ENCODE assay signal across 25 mouse cellular contexts in the genomic region with DNA sequence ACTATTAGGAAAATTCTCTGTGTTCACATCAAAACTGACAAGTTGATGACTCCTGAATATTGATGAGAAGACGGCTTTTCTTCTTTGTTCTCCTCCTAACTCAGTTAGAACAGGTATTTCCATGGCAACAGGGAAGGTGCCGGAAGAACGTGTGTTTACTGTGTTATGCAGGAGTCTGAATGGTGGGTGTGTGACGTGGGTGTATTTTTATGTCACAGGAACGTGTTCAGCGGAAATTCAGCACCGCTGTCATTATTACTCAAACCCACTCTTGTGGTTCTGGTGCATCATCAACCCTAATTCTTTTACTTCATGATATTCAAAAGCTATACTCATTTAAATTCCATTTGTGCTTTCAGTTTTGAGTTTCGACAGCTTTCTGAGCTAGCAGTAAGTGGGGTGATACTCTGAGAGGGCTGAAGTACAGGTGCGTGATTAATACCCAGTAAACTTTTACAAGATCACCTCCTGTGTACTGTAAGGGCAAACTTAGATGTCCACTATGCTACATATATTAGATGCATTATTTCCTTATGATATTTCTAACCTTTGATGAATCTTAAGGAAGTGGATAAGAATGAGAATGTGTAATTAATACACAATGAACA. TPM values are rescaled to one million over a fixed set of nuclear protein-coding genes. Genes with fewer than 3 reads are reported as not detected.
DNase-seq lines count a peak whose midpoint lies in the region; ATAC-seq lines count a peak whose summit lies in the region.
"Had no signal": no experiment of that assay in that cellular context is flagged by ENCODE, and none has a peak within 500 bp of the region (broad histone marks: within the 10 kb centered on the region; RNA-seq: fewer than 3 reads in every experiment).

No protein-coding gene starts in this region.

- 61% methylated on average over 9 of the region's 9 CpGs for WGBS in hindbrain, embryonic 15.5 days
- 78% methylated on average over 9 of the region's 9 CpGs for WGBS in hindbrain, embryonic 12.5 days
- 63% methylated on average over 9 of the region's 9 CpGs for WGBS in forebrain, embryonic 16.5 days
- WGBS in neural tube, embryonic 15.5 days, result 69% methylated on average over 9 of the region's 9 CpGs

- intact Hi-C loops in gastrocnemius, postnatal 14 days (cut with DNase I; ENCODE audit: low total_unique reads), result no loop called here

- no peaks in the 10 kb centered on the region for H3K36me3 ChIP-seq in hindbrain, embryonic 15.5 days
- H3K36me3 ChIP-seq in hindbrain, embryonic 12.5 days, result no peaks in the 10 kb centered on the region
- H3K36me3 ChIP-seq in forebrain, embryonic 16.5 days (ENCODE audit: control insufficient read depth, insufficient read depth), result no peaks in the 10 kb centered on the region
- H3K36me3 ChIP-seq in neural tube, embryonic 15.5 days, result no peaks in the 10 kb centered on the region
- H3K36me3 ChIP-seq: embryonic facial prominence, embryonic 13.5 days; limb, embryonic 13.5 days; liver, embryonic 15.5 days had no signal

- H3K9ac ChIP-seq in hindbrain, embryonic 15.5 days, result no peak overlapping the region
- H3K9ac ChIP-seq in hindbrain, embryonic 12.5 days, result no peak overlapping the region
- H3K9ac ChIP-seq in forebrain, embryonic 16.5 days (replicated peaks; ENCODE audit: low read depth, low read length), result no peak overlapping the region
- no peak overlapping the region for H3K9ac ChIP-seq in neural tube, embryonic 15.5 days (replicated peaks)
- H3K9ac ChIP-seq: embryonic facial prominence, embryonic 13.5 days; limb, embryonic 13.5 days; liver, embryonic 15.5 days had no signal

- H3K4me1 ChIP-seq in hindbrain, embryonic 15.5 days (replicated peaks), result no peaks in the 10 kb centered on the region
- H3K4me1 ChIP-seq in hindbrain, embryonic 12.5 days, result no peaks in the 10 kb centered on the region
- H3K4me1 ChIP-seq in forebrain, embryonic 16.5 days (replicated peaks; ENCODE audit: control insufficient read depth, insufficient read depth, low read length), result no peaks in the 10 kb centered on the region
- no peaks in the 10 kb centered on the region for H3K4me1 ChIP-seq in neural tube, embryonic 15.5 days
- H3K4me1 ChIP-seq: embryonic facial prominence, embryonic 13.5 days; limb, embryonic 13.5 days; liver, embryonic 15.5 days had no signal

- H3K27me3 ChIP-seq in hindbrain, embryonic 15.5 days, result no peaks in the 10 kb centered on the region
- H3K27me3 ChIP-seq in hindbrain, embryonic 12.5 days, result no peaks in the 10 kb centered on the region
- no peaks in the 10 kb centered on the region for H3K27me3 ChIP-seq in forebrain, embryonic 16.5 days (replicated peaks; ENCODE audit: control insufficient read depth, insufficient read depth, low read length)
- no peaks in the 10 kb centered on the region for H3K27me3 ChIP-seq in neural tube, embryonic 15.5 days (replicated peaks)
- H3K27me3 ChIP-seq: embryonic facial prominence, embryonic 13.5 days; limb, embryonic 13.5 days; liver, embryonic 15.5 days had no signal

- no peak overlapping the region for H3K27ac ChIP-seq in hindbrain, embryonic 15.5 days (replicated peaks)
- H3K27ac ChIP-seq in hindbrain, embryonic 12.5 days, result no peak overlapping the region
- no peak overlapping the region for H3K27ac ChIP-seq in forebrain, embryonic 16.5 days (ENCODE audit: low read length)
- no peak overlapping the region for H3K27ac ChIP-seq in neural tube, embryonic 15.5 days (replicated peaks)
- H3K27ac ChIP-seq: embryonic facial prominence, embryonic 13.5 days; heart, adult 2 months; limb, embryonic 13.5 days; liver, embryonic 15.5 days had no signal

- H3K4me2 ChIP-seq in hindbrain, embryonic 15.5 days, result no peak overlapping the region
- no peak overlapping the region for H3K4me2 ChIP-seq in hindbrain, embryonic 12.5 days (replicated peaks)
- H3K4me2 ChIP-seq in forebrain, embryonic 16.5 days (ENCODE audit: low read length), result no peak overlapping the region
- no peak overlapping the region for H3K4me2 ChIP-seq in neural tube, embryonic 15.5 days
- H3K4me2 ChIP-seq: embryonic facial prominence, embryonic 13.5 days; limb, embryonic 13.5 days; liver, embryonic 15.5 days had no signal

- peak; percentile 35 for DNase-seq in right cerebral cortex, adult 18-20 months
- no peak for DNase-seq in right cerebral cortex, postnatal 25 days
- no peak for DNase-seq in gastrocnemius, adult 18-20 months (ENCODE audit: low spot score)
- no peak for DNase-seq in gastrocnemius, postnatal 14 days
- DNase-seq: adrenal gland, postnatal 10 days; B cell, adult 2 months; cerebellum, adult 2 months; gastrocnemius, postnatal 10 days; heart, adult 2 months; thymus, postnatal 36 days had no signal

- no peak overlapping the region for H3K4me3 ChIP-seq in hindbrain, embryonic 15.5 days
- H3K4me3 ChIP-seq in hindbrain, embryonic 12.5 days, result no peak overlapping the region
- H3K4me3 ChIP-seq in forebrain, embryonic 16.5 days (replicated peaks; ENCODE audit: low read length), result no peak overlapping the region
- H3K4me3 ChIP-seq in neural tube, embryonic 15.5 days (replicated peaks), result no peak overlapping the region
- H3K4me3 ChIP-seq: embryonic facial prominence, embryonic 13.5 days; heart, adult 2 months; limb, embryonic 13.5 days; liver, embryonic 15.5 days had no signal

- ATAC-seq in hindbrain, embryonic 15.5 days (ENCODE audit: low FRiP score, low read depth), result peak; percentile 75; the same call in 1 of the 2 replicates
- ATAC-seq in hindbrain, embryonic 12.5 days (ENCODE audit: low FRiP score), result no peak
- peak; percentile 95 for ATAC-seq in forebrain, embryonic 16.5 days
- ATAC-seq in neural tube, embryonic 15.5 days (ENCODE audit: low FRiP score), result peak; percentile 79; the same call in 1 of the 2 replicates
- ATAC-seq: lung, postnatal 0 days had no signal

- H3K9me3 ChIP-seq in hindbrain, embryonic 15.5 days, result no peaks in the 10 kb centered on the region
- H3K9me3 ChIP-seq in hindbrain, embryonic 12.5 days (replicated peaks), result no peaks in the 10 kb centered on the region
- peaks cover 2% of the 10 kb centered on the region; the same call in 1 of the 2 replicates for H3K9me3 ChIP-seq in forebrain, embryonic 16.5 days (ENCODE audit: control insufficient read depth, low read length)
- H3K9me3 ChIP-seq in neural tube, embryonic 15.5 days (replicated peaks), result no peaks in the 10 kb centered on the region
- H3K9me3 ChIP-seq: embryonic facial prominence, embryonic 13.5 days; limb, embryonic 13.5 days; liver, embryonic 15.5 days had no signal

RNA-seq across cellular contexts. Expression of gene Olfr452, which starts 6.2 kb away (rescaled TPM):
- polyA plus RNA-seq in hindbrain, embryonic 15.5 days (2015; fragmentation: Nextera tagmentation; extraction: Ambion mirVana), result not detected in 2 replicates
- not detected in 2 replicates for polyA plus RNA-seq in hindbrain, embryonic 12.5 days (2016; fragmentation: Nextera tagmentation; extraction: Ambion mirVana)
- not detected in 2 replicates for polyA plus RNA-seq in forebrain, embryonic 16.5 days (2015; fragmentation: Nextera tagmentation; extraction: Ambion mirVana)
- not detected in 2 replicates for polyA plus RNA-seq in neural tube, embryonic 15.5 days (2015; fragmentation: Nextera tagmentation; extraction: Ambion mirVana)
- total RNA-seq in gastrocnemius, adult 18-20 months (2021), result not detected
- not detected for total RNA-seq in gastrocnemius, postnatal 14 days (2021)
- total RNA-seq: adrenal gland, postnatal 10 days; gastrocnemius, postnatal 10 days; heart, adult 2 months; layer of hippocampus, postnatal 25 days; megakaryocyte progenitor cell, adult 5-6 weeks; neutrophil, adult 5-6 weeks had no signal
- polyA plus RNA-seq: cerebellum, adult 2 months; cortical plate, adult 2 months; embryonic facial prominence, embryonic 13.5 days; heart, adult 2 months; heart, embryonic 16.5 days; kidney, embryonic 14.5 days; limb, embryonic 13.5 days; liver, embryonic 15.5 days; lung, postnatal 0 days; testis, adult 2 months had no signal

RNA-seq across cellular contexts. Expression of gene Olfr450, which starts 20.7 kb away (rescaled TPM):
- not detected in 2 replicates for polyA plus RNA-seq in hindbrain, embryonic 15.5 days (2015; fragmentation: Nextera tagmentation; extraction: Ambion mirVana)
- not detected in 2 replicates for polyA plus RNA-seq in hindbrain, embryonic 12.5 days (2016; fragmentation: Nextera tagmentation; extraction: Ambion mirVana)
- polyA plus RNA-seq in forebrain, embryonic 16.5 days (2015; fragmentation: Nextera tagmentation; extraction: Ambion mirVana), result not detected in 2 replicates
- polyA plus RNA-seq in neural tube, embryonic 15.5 days (2015; fragmentation: Nextera tagmentation; extraction: Ambion mirVana), result not detected in 2 replicates
- total RNA-seq in gastrocnemius, adult 18-20 months (2021), result not detected
- total RNA-seq in gastrocnemius, postnatal 14 days (2021), result not detected
- total RNA-seq: adrenal gland, postnatal 10 days; gastrocnemius, postnatal 10 days; heart, adult 2 months; layer of hippocampus, postnatal 25 days; megakaryocyte progenitor cell, adult 5-6 weeks; neutrophil, adult 5-6 weeks had no signal
- polyA plus RNA-seq: cerebellum, adult 2 months; cortical plate, adult 2 months; embryonic facial prominence, embryonic 13.5 days; heart, adult 2 months; heart, embryonic 16.5 days; kidney, embryonic 14.5 days; limb, embryonic 13.5 days; liver, embryonic 15.5 days; lung, postnatal 0 days; testis, adult 2 months had no signal

RNA-seq across cellular contexts. Expression of gene Olfr38, which starts 34.8 kb away (rescaled TPM):
- polyA plus RNA-seq in hindbrain, embryonic 15.5 days (2015; fragmentation: Nextera tagmentation; extraction: Ambion mirVana), result not detected in 2 replicates
- polyA plus RNA-seq in hindbrain, embryonic 12.5 days (2016; fragmentation: Nextera tagmentation; extraction: Ambion mirVana), result not detected in 2 replicates
- polyA plus RNA-seq in forebrain, embryonic 16.5 days (2015; fragmentation: Nextera tagmentation; extraction: Ambion mirVana), result not detected in 2 replicates
- not detected in 2 replicates for polyA plus RNA-seq in neural tube, embryonic 15.5 days (2015; fragmentation: Nextera tagmentation; extraction: Ambion mirVana)
- total RNA-seq in gastrocnemius, adult 18-20 months (2021), result not detected
- not detected for total RNA-seq in gastrocnemius, postnatal 14 days (2021)
- total RNA-seq: adrenal gland, postnatal 10 days; gastrocnemius, postnatal 10 days; heart, adult 2 months; layer of hippocampus, postnatal 25 days; megakaryocyte progenitor cell, adult 5-6 weeks; neutrophil, adult 5-6 weeks had no signal
- polyA plus RNA-seq: cerebellum, adult 2 months; cortical plate, adult 2 months; embryonic facial prominence, embryonic 13.5 days; heart, adult 2 months; heart, embryonic 16.5 days; kidney, embryonic 14.5 days; limb, embryonic 13.5 days; liver, embryonic 15.5 days; lung, postnatal 0 days; testis, adult 2 months had no signal

RNA-seq across cellular contexts. Expression of gene Olfr449, which starts 43.1 kb away (rescaled TPM):
- polyA plus RNA-seq in hindbrain, embryonic 15.5 days (2015; fragmentation: Nextera tagmentation; extraction: Ambion mirVana), result not detected in 2 replicates
- not detected in 2 replicates for polyA plus RNA-seq in hindbrain, embryonic 12.5 days (2016; fragmentation: Nextera tagmentation; extraction: Ambion mirVana)
- not detected in 2 replicates for polyA plus RNA-seq in forebrain, embryonic 16.5 days (2015; fragmentation: Nextera tagmentation; extraction: Ambion mirVana)
- polyA plus RNA-seq in neural tube, embryonic 15.5 days (2015; fragmentation: Nextera tagmentation; extraction: Ambion mirVana), result not detected in 2 replicates
- total RNA-seq in gastrocnemius, adult 18-20 months (2021), result not detected
- not detected for total RNA-seq in gastrocnemius, postnatal 14 days (2021)
- total RNA-seq: adrenal gland, postnatal 10 days; gastrocnemius, postnatal 10 days; heart, adult 2 months; layer of hippocampus, postnatal 25 days; megakaryocyte progenitor cell, adult 5-6 weeks had no signal
- polyA plus RNA-seq: cerebellum, adult 2 months; cortical plate, adult 2 months; embryonic facial prominence, embryonic 13.5 days; heart, adult 2 months; heart, embryonic 16.5 days; kidney, embryonic 14.5 days; limb, embryonic 13.5 days; liver, embryonic 15.5 days; lung, postnatal 0 days; testis, adult 2 months had no signal

RNA-seq across cellular contexts. Expression of gene Olfr453, which starts 51.9 kb away (rescaled TPM):
- not detected in 2 replicates for polyA plus RNA-seq in hindbrain, embryonic 15.5 days (2015; fragmentation: Nextera tagmentation; extraction: Ambion mirVana)
- not detected in 2 replicates for polyA plus RNA-seq in hindbrain, embryonic 12.5 days (2016; fragmentation: Nextera tagmentation; extraction: Ambion mirVana)
- not detected in 2 replicates for polyA plus RNA-seq in forebrain, embryonic 16.5 days (2015; fragmentation: Nextera tagmentation; extraction: Ambion mirVana)
- polyA plus RNA-seq in neural tube, embryonic 15.5 days (2015; fragmentation: Nextera tagmentation; extraction: Ambion mirVana), result not detected in 2 replicates
- total RNA-seq in gastrocnemius, adult 18-20 months (2021), result not detected
- not detected for total RNA-seq in gastrocnemius, postnatal 14 days (2021)
- total RNA-seq: adrenal gland, postnatal 10 days; gastrocnemius, postnatal 10 days; heart, adult 2 months; layer of hippocampus, postnatal 25 days; megakaryocyte progenitor cell, adult 5-6 weeks had no signal
- polyA plus RNA-seq: cerebellum, adult 2 months; cortical plate, adult 2 months; embryonic facial prominence, embryonic 13.5 days; heart, adult 2 months; heart, embryonic 16.5 days; kidney, embryonic 14.5 days; limb, embryonic 13.5 days; liver, embryonic 15.5 days; lung, postnatal 0 days; testis, adult 2 months had no signal
